Mouse (Mus musculus) ES-Bruce4 (cell line): ENCODE results near the gene Phyh.

ENCODE experiments used
- CTCF ChIP-seq: IDR thresholded peaks from one replicate; pipeline ENCODE4 v1.8.1; 2011; ENCODE audit warnings: low read depth, low read length
- EP300 ChIP-seq: IDR thresholded peaks from 2 replicates; pipeline ENCODE4 v1.6.1; 2011; ENCODE audit warnings: low read depth, low read length; ENCODE audit not compliant: insufficient read depth

GRCm38 (mm10) chr2:4929230-4929629 is 10.4 kb downstream of the Phyh start:
- no peak for TF ChIP-seq CTCF
- no peak for TF ChIP-seq EP300
